Mouse (Mus musculus) granulocyte monocyte progenitor cell, adult 5-6 weeks (primary cell): ENCODE measurements around the gene Psmd14. TPM values are rescaled to one million over a fixed set of nuclear protein-coding genes. Genes with fewer than 3 reads are reported as not detected.
A peak's percentile ranks its signal among the peaks of the same experiment; 100 is the strongest.

Source experiments
- ATAC-seq: replicated peaks from 2 replicates; pipeline ENCODE4 v1.8.0; 2016; ENCODE audit warnings: mild to moderate bottlenecking, moderate TSS enrichment, inconsistent platforms; ENCODE audit not compliant: poor library complexity, severe bottlenecking
- total RNA-seq, 2 experiments: library from RNA; stranded (forward) in 1 of 2; stranded (reverse) in 1 of 2; fragments of 200-712, 200-1000 nt in 1 of 2; fragments of >200 nt in 1 of 2; fragmentation: Nextera tagmentation in 1 of 2; gene quantifications; 2 replicates each; pipeline ENCODE4 v1.2.3; 2014 to 2017

Psmd14 gene
- 149 and 152 TPM in 2 replicates for total RNA-seq (2014; fragmentation: Nextera tagmentation)
- 214 TPM in 2 replicates for total RNA-seq (2017)

GRCm38 (mm10) chr2:61711108-61712040 lies at the start of gene Psmd14:
Gene Psmd14 (plus strand): TSS chr2:61711694.
- peak; percentile 77 for ATAC-seq

- ATAC-seq, result no peak
Observed at GRCm38 (mm10) chr2:61662833-61663232, 48.7 kb upstream of the Psmd14 start.

DNA sequence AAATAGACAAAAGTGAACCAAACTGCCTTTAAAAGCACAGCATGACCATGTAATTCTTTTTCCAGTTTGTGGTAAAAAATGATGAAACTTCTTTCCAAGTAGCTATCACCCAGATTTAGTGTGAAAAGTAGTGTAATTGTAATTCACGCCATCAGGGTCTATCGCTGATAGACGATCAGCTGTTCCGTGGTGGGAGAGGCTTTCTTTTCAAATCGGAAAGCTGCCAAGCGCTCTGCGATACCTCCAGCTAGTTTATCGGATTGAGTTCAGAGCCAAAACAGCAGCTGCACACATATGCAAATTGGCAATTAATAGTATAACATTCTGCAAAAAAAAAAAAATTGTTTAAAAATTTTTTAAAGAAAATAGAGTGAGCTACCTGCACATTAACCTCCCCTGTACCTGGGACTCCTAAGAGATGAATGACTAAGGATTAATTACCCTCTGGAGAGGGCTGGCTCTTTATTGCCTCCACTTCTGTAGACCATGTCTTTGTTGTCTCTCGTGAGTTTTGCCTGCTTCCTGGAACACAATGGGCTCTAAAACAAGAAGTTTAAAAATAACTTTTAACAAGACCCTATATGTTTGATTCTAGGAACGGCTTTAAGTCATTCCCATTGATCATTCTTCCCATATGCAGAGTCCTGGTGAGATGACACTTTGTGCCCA lies 47.8 kb upstream of the Psmd14 start:
- no peak for ATAC-seq

- no peak for ATAC-seq
Observed at GRCm38 (mm10) chr2:61667420-61667819, 44.1 kb upstream of the Psmd14 start.

DNA sequence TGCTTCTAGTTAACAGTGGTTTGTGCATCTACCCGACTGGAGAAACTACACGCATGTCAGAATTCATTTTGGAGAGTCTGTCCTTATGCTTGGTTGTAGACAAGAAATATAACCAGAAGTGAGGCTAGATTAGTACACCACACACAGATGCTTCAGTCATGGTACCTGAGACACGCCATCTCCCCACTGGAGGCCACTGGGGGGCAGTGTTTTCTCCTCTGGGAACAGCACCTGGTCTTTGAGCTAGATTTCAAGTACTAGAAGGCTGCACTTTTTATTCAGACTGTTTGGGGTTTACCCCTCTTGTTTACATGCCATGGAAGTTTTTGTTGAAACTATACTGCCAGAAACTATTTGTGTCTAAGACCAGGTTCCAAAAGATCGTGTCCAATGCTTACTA lies 43.2 kb upstream of the Psmd14 start:
- peak; percentile 89 for ATAC-seq

- ATAC-seq, result no peak
Observed at GRCm38 (mm10) chr2:61674555-61674954, 36.9 kb upstream of the Psmd14 start.

DNA sequence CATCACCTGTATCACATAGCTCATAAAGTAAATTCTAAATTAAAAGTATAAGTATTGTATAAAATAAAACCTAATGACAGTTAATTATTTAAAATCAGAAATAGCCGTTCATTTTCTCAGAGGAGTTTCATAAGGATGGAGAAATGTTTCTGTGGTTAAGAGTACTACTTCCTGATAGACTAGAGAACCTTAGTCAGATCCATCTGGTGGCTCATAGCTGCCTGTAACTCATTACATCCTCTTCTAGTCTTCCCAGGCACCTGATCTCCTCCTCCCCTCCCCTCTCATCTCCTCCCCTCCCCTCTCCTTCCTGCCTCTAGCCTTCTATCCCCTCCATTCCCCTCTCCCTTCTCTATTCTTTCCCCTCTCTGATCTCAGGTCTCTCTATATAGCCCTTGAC lies 29.9 kb upstream of the Psmd14 start:
- ATAC-seq, result peak; percentile 99

GRCm38 (mm10) chr2:61686533-61686932 lies 25.0 kb upstream of the Psmd14 start:
- ATAC-seq, result peak; percentile 84

- no peak for ATAC-seq
Observed at GRCm38 (mm10) chr2:61689086-61689485, 22.4 kb upstream of the Psmd14 start.

DNA sequence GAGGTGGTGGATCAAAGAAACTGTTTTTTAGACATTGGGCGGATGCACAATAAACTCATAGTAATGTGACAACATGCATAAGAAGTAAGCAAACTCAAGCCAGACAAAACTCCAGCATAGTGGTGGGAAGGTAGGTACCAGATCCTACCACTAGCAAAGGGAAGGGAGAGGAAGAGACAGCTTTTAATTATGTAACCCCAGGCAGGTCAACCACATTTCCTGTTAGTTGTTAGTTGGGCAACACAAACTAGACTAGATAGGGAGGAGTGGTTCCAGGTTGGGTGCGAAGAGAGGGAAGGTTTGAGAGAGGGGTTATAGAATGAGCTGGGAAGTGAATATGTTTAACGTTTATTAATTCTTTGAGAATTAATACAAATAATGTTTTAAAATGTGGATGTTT lies 1.9 kb upstream of the Psmd14 start:
- peak; percentile 61 for ATAC-seq

DNA sequence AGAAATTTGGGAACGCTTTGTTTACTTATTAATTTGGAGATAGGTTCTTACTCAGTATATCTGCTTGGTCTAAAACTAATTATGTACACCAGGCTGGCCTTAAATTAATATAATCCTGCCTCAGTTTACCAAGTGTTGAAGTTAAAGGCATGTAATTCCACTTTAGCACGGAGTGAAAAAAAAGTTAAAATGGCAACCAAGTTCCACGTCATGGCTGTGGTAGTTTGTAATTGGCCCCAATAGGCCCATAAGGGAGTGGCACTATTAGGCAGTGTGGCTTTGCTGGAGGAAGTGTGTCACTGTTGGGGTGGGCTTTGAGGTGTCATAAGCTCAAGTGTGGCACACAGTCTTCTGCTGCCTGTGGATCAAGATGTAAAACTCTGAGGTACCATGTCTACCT lies 1.0 kb downstream of the Psmd14 start:
- ATAC-seq, result peak; percentile 57

GRCm38 (mm10) chr2:61722401-61722982 lies 11.0 kb downstream of the Psmd14 start:
- no peak; the same call in 1 of the 2 replicates for ATAC-seq

DNA sequence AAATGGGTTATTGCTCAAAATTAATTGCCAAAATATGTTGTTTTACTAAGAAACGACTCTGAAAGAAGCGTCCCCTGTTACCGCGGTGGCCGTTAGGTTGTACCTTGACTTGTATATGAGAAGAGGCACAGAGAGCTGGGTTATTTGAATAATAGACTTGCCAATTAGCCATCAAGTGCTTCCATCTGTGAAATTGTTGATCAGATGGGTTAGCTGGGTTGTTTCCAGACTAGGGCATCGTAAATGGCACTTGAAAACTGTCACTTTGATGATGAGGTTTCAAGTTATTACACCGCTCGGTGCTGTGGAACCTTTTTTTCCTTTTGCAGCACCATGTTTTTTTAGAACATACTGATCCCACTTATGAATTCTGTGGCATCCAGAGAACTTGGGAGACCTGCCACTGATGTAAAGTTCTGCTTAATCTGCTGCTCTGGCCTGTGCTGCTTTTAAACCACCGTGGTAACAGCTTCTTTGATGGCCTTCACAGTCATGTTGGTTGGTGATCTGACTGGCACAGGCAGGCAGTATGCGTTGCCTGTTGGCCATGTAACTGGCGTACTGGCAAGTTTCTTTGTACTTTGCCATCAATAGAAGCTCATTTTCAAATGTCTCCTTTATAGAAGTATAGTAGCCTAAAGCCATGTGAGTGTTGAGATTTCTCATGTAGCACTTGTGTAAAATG lies 21.4 kb downstream of the Psmd14 start:
- ATAC-seq, result no peak

- ATAC-seq, result peak; percentile 82
Observed at GRCm38 (mm10) chr2:61734175-61734574, 22.7 kb downstream of the Psmd14 start.

- ATAC-seq, result no peak
Observed at GRCm38 (mm10) chr2:61746051-61746450, 34.6 kb downstream of the Psmd14 start.

- ATAC-seq, result no peak
Observed at GRCm38 (mm10) chr2:61746580-61746979, 35.1 kb downstream of the Psmd14 start.

DNA sequence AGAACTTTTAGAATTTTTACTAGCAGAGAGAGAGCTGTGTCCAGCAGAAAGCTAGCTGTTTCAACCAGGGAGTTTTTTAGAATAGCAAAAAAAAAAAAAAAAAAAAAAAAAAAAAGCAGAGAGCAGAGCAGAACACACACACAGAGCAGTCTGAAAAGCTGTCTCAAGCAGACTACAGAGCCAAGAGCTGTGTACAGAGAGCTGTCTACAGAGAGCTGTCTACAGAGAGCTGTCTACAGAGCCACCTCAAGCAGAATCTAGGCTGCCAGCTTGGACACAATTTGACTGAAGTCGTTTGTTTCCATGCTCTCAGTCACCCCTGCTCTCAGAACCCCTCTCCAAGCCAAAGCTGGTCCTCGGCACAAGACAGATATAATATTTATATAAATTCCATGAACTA lies 35.9 kb downstream of the Psmd14 start:
- no peak for ATAC-seq

GRCm38 (mm10) chr2:61750702-61751101 lies 39.2 kb downstream of the Psmd14 start:
- no peak for ATAC-seq

GRCm38 (mm10) chr2:61751286-61751685 lies 39.8 kb downstream of the Psmd14 start:
- no peak for ATAC-seq

GRCm38 (mm10) chr2:61752362-61752761 lies 40.9 kb downstream of the Psmd14 start:
- no peak for ATAC-seq
